Mouse (Mus musculus): ENCODE results near the gene Tas2r143.

GRCm38 (mm10) chr6:42381221-42381620, 18.8 kb upstream of the Tas2r143 start:
- no peak for TF ChIP-seq POLR2A (IDR thresholded peaks at IDR 0.05; ENCODE audit: extremely low read depth, insufficient read depth, low read length)
- TF ChIP-seq CTCF (IDR thresholded peaks at IDR 0.05; ENCODE audit: low read depth, low read length): no peak

All from liver, adult 2 months (tissue).